25 mouse cellular contexts compared by ENCODE assay signal in genomic region chr16:13146231-13146630, GRCm38 (mm10). TPM values are rescaled to one million over a fixed set of nuclear protein-coding genes. Genes with fewer than 3 reads are reported as not detected.
DNase-seq lines count a peak whose midpoint lies in the region; ATAC-seq lines count a peak whose summit lies in the region.
"Had no signal": no experiment of that assay in that cellular context is flagged by ENCODE, and none has a peak within 500 bp of the region (broad histone marks: within the 10 kb centered on the region; RNA-seq: fewer than 3 reads in every experiment).

No protein-coding gene starts in this region.

- intact Hi-C loops in left cerebral cortex, postnatal 36 days (cut with DNase I) = no loop called here

- H3K27me3 ChIP-seq in forebrain, embryonic 11.5 days (ENCODE audit: control insufficient read depth, insufficient read depth, low read length) = no peaks in the 10 kb centered on the region
- no peaks in the 10 kb centered on the region for H3K27me3 ChIP-seq in forebrain, embryonic 12.5 days
- no peaks in the 10 kb centered on the region for H3K27me3 ChIP-seq in heart, embryonic 10.5 days (ENCODE audit: insufficient read depth, poor library complexity, severe bottlenecking)
- no peaks in the 10 kb centered on the region for H3K27me3 ChIP-seq in heart, embryonic 12.5 days (replicated peaks)
- H3K27me3 ChIP-seq: CH12.LX; embryonic facial prominence, embryonic 13.5 days; embryonic facial prominence, embryonic 15.5 days; Patski had no signal

- peak; percentile 18 for DNase-seq in forebrain, embryonic 11.5 days (ENCODE audit: low spot score)
- DNase-seq in heart, embryonic 10.5 days (ENCODE audit: low spot score) = peak; percentile 64
- no peak for DNase-seq in left cerebral cortex, postnatal 36 days (ENCODE audit: low spot score in 2 of 2)
- DNase-seq: adrenal gland, adult 8-10 months; adrenal gland, postnatal 14 days; adrenal gland, postnatal 36 days; B cell, adult 2 months; cerebellum, adult 11-12 months; cerebellum, adult 2 months; cerebellum, adult 9-10 months; cerebellum, postnatal 10 days; cerebellum, postnatal 25 days had no signal

- H3K4me1 ChIP-seq in forebrain, embryonic 11.5 days (replicated peaks; ENCODE audit: control insufficient read depth, insufficient read depth, low read length) = no peaks in the 10 kb centered on the region
- no peaks in the 10 kb centered on the region for H3K4me1 ChIP-seq in forebrain, embryonic 12.5 days
- no peaks in the 10 kb centered on the region for H3K4me1 ChIP-seq in heart, embryonic 10.5 days
- no peaks in the 10 kb centered on the region for H3K4me1 ChIP-seq in heart, embryonic 12.5 days (replicated peaks)
- H3K4me1 ChIP-seq: embryonic facial prominence, embryonic 13.5 days; embryonic facial prominence, embryonic 15.5 days; forebrain, embryonic 10.5 days had no signal

- H3K36me3 ChIP-seq in forebrain, embryonic 11.5 days (ENCODE audit: control insufficient read depth, insufficient read depth, low read length) = no peaks in the 10 kb centered on the region; the same call in 1 of the 2 replicates
- peaks cover 50% of the 10 kb centered on the region for H3K36me3 ChIP-seq in forebrain, embryonic 12.5 days (replicated peaks)
- peaks cover 50% of the 10 kb centered on the region for H3K36me3 ChIP-seq in heart, embryonic 10.5 days
- peaks cover 63% of the 10 kb centered on the region for H3K36me3 ChIP-seq in heart, embryonic 12.5 days

- no peak overlapping the region for H3K9ac ChIP-seq in forebrain, embryonic 11.5 days (ENCODE audit: low read length)
- no peak overlapping the region for H3K9ac ChIP-seq in forebrain, embryonic 12.5 days
- no peak overlapping the region for H3K9ac ChIP-seq in heart, embryonic 12.5 days
- H3K9ac ChIP-seq: embryonic facial prominence, embryonic 13.5 days; embryonic facial prominence, embryonic 15.5 days had no signal

- H3K9me3 ChIP-seq in forebrain, embryonic 11.5 days (ENCODE audit: control insufficient read depth, low read length) = no peaks in the 10 kb centered on the region
- no peaks in the 10 kb centered on the region for H3K9me3 ChIP-seq in forebrain, embryonic 12.5 days
- no peaks in the 10 kb centered on the region for H3K9me3 ChIP-seq in heart, embryonic 10.5 days
- H3K9me3 ChIP-seq in heart, embryonic 12.5 days (replicated peaks) = peaks cover 3% of the 10 kb centered on the region; the same call in 1 of the 2 replicates
- H3K9me3 ChIP-seq: embryonic facial prominence, embryonic 13.5 days; embryonic facial prominence, embryonic 15.5 days; forebrain, embryonic 10.5 days; G1E had no signal

- H3K27ac ChIP-seq in forebrain, embryonic 11.5 days (ENCODE audit: low read depth, low read length) = no peak overlapping the region
- H3K27ac ChIP-seq in forebrain, embryonic 12.5 days = no peak overlapping the region
- H3K27ac ChIP-seq in heart, embryonic 10.5 days = no peak overlapping the region
- no peak overlapping the region for H3K27ac ChIP-seq in heart, embryonic 12.5 days (ENCODE audit: poor library complexity, severe bottlenecking)
- H3K27ac ChIP-seq: embryonic facial prominence, embryonic 13.5 days; embryonic facial prominence, embryonic 15.5 days; forebrain, embryonic 10.5 days had no signal

- WGBS in forebrain, embryonic 11.5 days = 89% methylated on average over 4 of the region's 4 CpGs
- 87% methylated on average over 4 of the region's 4 CpGs for WGBS in forebrain, embryonic 12.5 days
- 83% methylated on average over 4 of the region's 4 CpGs for whole genome bisulfite sequencing in heart, embryonic 10.5 days
- WGBS in heart, embryonic 12.5 days = 83% methylated on average over 4 of the region's 4 CpGs

- no peak overlapping the region for H3K4me3 ChIP-seq in forebrain, embryonic 11.5 days (ENCODE audit: low read depth, low read length)
- H3K4me3 ChIP-seq in forebrain, embryonic 12.5 days (replicated peaks) = no peak overlapping the region
- H3K4me3 ChIP-seq in heart, embryonic 10.5 days = no peak overlapping the region
- no peak overlapping the region for H3K4me3 ChIP-seq in heart, embryonic 12.5 days
- H3K4me3 ChIP-seq: embryonic facial prominence, embryonic 13.5 days; embryonic facial prominence, embryonic 15.5 days; erythroblast, embryonic 14.5 days; forebrain, embryonic 10.5 days had no signal

- H3K4me2 ChIP-seq in forebrain, embryonic 11.5 days (ENCODE audit: low read depth, low read length, severe bottlenecking) = no peak overlapping the region
- no peak overlapping the region for H3K4me2 ChIP-seq in forebrain, embryonic 12.5 days
- no peak overlapping the region for H3K4me2 ChIP-seq in heart, embryonic 12.5 days
- H3K4me2 ChIP-seq: embryonic facial prominence, embryonic 13.5 days; embryonic facial prominence, embryonic 15.5 days had no signal

- no peak for ATAC-seq in forebrain, embryonic 11.5 days (replicated peaks; ENCODE audit: low FRiP score)
- no peak for ATAC-seq in forebrain, embryonic 12.5 days (ENCODE audit: low FRiP score)
- no peak for ATAC-seq in heart, embryonic 12.5 days (ENCODE audit: insufficient number of reproducible peaks, low FRiP score)
- ATAC-seq: activated CD4-positive, CD25-positive, alpha-beta regulatory T cell, adult 4 months; CD4-positive, CD25-positive, alpha-beta regulatory T cell, adult 4 months; forebrain, embryonic 14.5 days; forebrain, embryonic 16.5 days; Patski had no signal

RNA-seq across cellular contexts. Expression of gene Ercc4, which starts 36.7 kb away (rescaled TPM):
- polyA plus RNA-seq in forebrain, embryonic 11.5 days (2014; fragmentation: Nextera tagmentation; extraction: Ambion mirVana) = 16.0 and 18.0 TPM in 2 replicates
- 15.0 and 17.5 TPM in 2 replicates for polyA plus RNA-seq in forebrain, embryonic 12.5 days (2016; fragmentation: Nextera tagmentation; extraction: Ambion mirVana)
- 8.9 and 9.6 TPM in 2 replicates for polyA plus RNA-seq in heart, embryonic 10.5 days (2016; fragmentation: Nextera tagmentation; extraction: Ambion mirVana)
- polyA plus RNA-seq in heart, embryonic 12.5 days (2016; fragmentation: Nextera tagmentation; extraction: Ambion mirVana) = 9.8 and 10.1 TPM in 2 replicates
- 10 to 100 TPM; 20.3 to 23.9 TPM for total RNA-seq in left cerebral cortex, postnatal 36 days (2021)

Comparison
In these comparisons a context has a peak if more than half of its experiments do, and no peak if none do; other contexts are left out.
1. DNase-seq: peak in forebrain, embryonic 11.5 days (single experiment) and heart, embryonic 10.5 days (single experiment); none in left cerebral cortex, postnatal 36 days (0 of 2).